Comparison of ENCODE assay signal across 12 mouse cellular contexts in genomic region chr9:29103993-29104392, GRCm38 (mm10).
A peak's percentile ranks its signal among the peaks of the same experiment; 100 is the strongest.
DNase-seq lines count a peak whose midpoint lies in the region; ATAC-seq lines count a peak whose summit lies in the region.
"Had no signal": no experiment of that assay in that cellular context is flagged by ENCODE, and none has a peak within 500 bp of the region (broad histone marks: within the 10 kb centered on the region; RNA-seq: fewer than 3 reads in every experiment).

No protein-coding gene starts in this region.

- H3K27ac ChIP-seq in hindbrain, embryonic 16.5 days (ENCODE audit: low read depth, low read length): no peak overlapping the region
- H3K27ac ChIP-seq in hindbrain, embryonic 14.5 days: no peak overlapping the region
- H3K27ac ChIP-seq: embryonic facial prominence, embryonic 10.5 days; kidney, postnatal 0 days; limb, embryonic 13.5 days had no signal

- H3K36me3 ChIP-seq in hindbrain, embryonic 16.5 days (ENCODE audit: control insufficient read depth, insufficient read depth, low read length): no peaks in the 10 kb centered on the region
- no peaks in the 10 kb centered on the region for H3K36me3 ChIP-seq in hindbrain, embryonic 14.5 days (replicated peaks; ENCODE audit: control insufficient read depth, insufficient read depth)
- H3K36me3 ChIP-seq: embryonic facial prominence, embryonic 10.5 days; limb, embryonic 13.5 days had no signal

- ATAC-seq in hindbrain, embryonic 16.5 days: peak; percentile 83
- no peak for ATAC-seq in hindbrain, embryonic 14.5 days (ENCODE audit: low FRiP score)
- ATAC-seq in cerebellum, adult (ENCODE audit: insufficient number of reproducible peaks, low FRiP score, low TSS enrichment): peak; percentile 92
- ATAC-seq in monocyte, adult 5-6 weeks (replicated peaks; ENCODE audit: insufficient number of reproducible peaks, low FRiP score, low TSS enrichment, poor library complexity, severe bottlenecking): no peak

- DNase-seq in hindbrain, embryonic 14.5 days (ENCODE audit: low spot score): no peak
- DNase-seq in cerebellum, postnatal 36 days: peak; percentile 84 to 90
- peak; percentile 16 to 65 for DNase-seq in layer of hippocampus, adult 18-20 months (ENCODE audit: low spot score in 2 of 2)
- no peak for DNase-seq in urinary bladder, postnatal 4 days (ENCODE audit: low spot score in 2 of 2)
- DNase-seq in embryo, embryonic 10.5 days (ENCODE audit: low spot score): no peak
- DNase-seq: thymus, postnatal 4 days had no signal

- H3K9ac ChIP-seq in hindbrain, embryonic 16.5 days (ENCODE audit: low read depth, low read length): no peak overlapping the region
- H3K9ac ChIP-seq in hindbrain, embryonic 14.5 days: no peak overlapping the region
- H3K9ac ChIP-seq: limb, embryonic 13.5 days had no signal

- no peaks in the 10 kb centered on the region; the same call in 1 of the 2 replicates for H3K9me3 ChIP-seq in hindbrain, embryonic 16.5 days (ENCODE audit: control insufficient read depth, low read length)
- H3K9me3 ChIP-seq in hindbrain, embryonic 14.5 days (ENCODE audit: control insufficient read depth, low read length): no peaks in the 10 kb centered on the region
- H3K9me3 ChIP-seq: embryonic facial prominence, embryonic 10.5 days; limb, embryonic 13.5 days had no signal

- H3K4me3 ChIP-seq in hindbrain, embryonic 16.5 days (ENCODE audit: low read length): no peak overlapping the region
- H3K4me3 ChIP-seq in hindbrain, embryonic 14.5 days (replicated peaks; ENCODE audit: low read length): no peak overlapping the region
- H3K4me3 ChIP-seq: embryonic facial prominence, embryonic 10.5 days; limb, embryonic 13.5 days had no signal

- 34% methylated on average over 6 of the region's 6 CpGs for WGBS in hindbrain, embryonic 16.5 days
- WGBS in hindbrain, embryonic 14.5 days: 54% methylated on average over 6 of the region's 6 CpGs

- H3K4me1 ChIP-seq in hindbrain, embryonic 16.5 days (ENCODE audit: control insufficient read depth, insufficient read depth, low read depth, low read length): no peaks in the 10 kb centered on the region; the same call in 1 of the 2 replicates
- H3K4me1 ChIP-seq in hindbrain, embryonic 14.5 days (replicated peaks; ENCODE audit: control insufficient read depth, insufficient read depth, low read length): no peaks in the 10 kb centered on the region
- H3K4me1 ChIP-seq: embryonic facial prominence, embryonic 10.5 days; limb, embryonic 13.5 days had no signal

- no peak overlapping the region for H3K4me2 ChIP-seq in hindbrain, embryonic 16.5 days (ENCODE audit: low read length)
- no peak overlapping the region for H3K4me2 ChIP-seq in hindbrain, embryonic 14.5 days (replicated peaks)
- H3K4me2 ChIP-seq: limb, embryonic 13.5 days had no signal

- H3K27me3 ChIP-seq in hindbrain, embryonic 16.5 days (replicated peaks; ENCODE audit: control insufficient read depth, insufficient read depth, low read length): no peaks in the 10 kb centered on the region
- H3K27me3 ChIP-seq in hindbrain, embryonic 14.5 days (ENCODE audit: control insufficient read depth, insufficient read depth, low read length): no peaks in the 10 kb centered on the region
- H3K27me3 ChIP-seq: limb, embryonic 13.5 days had no signal

Comparison
In these comparisons a context has a peak if more than half of its experiments do, and no peak if none do; other contexts are left out.
1. ATAC-seq: peak in hindbrain, embryonic 16.5 days (single experiment) and cerebellum, adult (single experiment); none in hindbrain, embryonic 14.5 days (single experiment) and monocyte, adult 5-6 weeks (single experiment).
2. DNase-seq: peak in cerebellum, postnatal 36 days (2 of 2) and layer of hippocampus, adult 18-20 months (2 of 2); none in hindbrain, embryonic 14.5 days (single experiment), urinary bladder, postnatal 4 days (0 of 2) and embryo, embryonic 10.5 days (single experiment).